Mouse (Mus musculus): ENCODE data around the gene Meis1.

The Meis1 gene

DNA sequence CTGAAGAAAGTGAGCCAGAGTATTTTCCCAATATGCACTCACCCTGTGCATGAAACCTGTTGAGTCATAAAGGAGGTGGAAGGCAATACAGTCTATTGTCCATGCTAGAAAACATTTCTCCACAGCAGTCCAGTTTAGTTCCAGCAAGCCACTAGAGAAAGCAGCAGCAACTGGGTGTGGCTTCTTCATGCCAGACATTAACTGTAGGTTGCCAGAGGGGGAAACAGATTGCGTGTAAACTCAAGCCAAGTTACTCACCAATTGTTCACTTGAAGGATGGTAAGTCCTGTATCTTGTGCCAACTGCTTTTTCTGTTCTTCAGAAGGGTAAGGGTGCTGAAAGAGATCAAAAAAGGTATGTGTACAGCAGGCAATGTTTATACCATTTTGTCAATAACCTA lies 113.4 kb downstream of the Meis1 start:
- no peak for DNase-seq (ENCODE audit: low read depth, low spot score)

DNA sequence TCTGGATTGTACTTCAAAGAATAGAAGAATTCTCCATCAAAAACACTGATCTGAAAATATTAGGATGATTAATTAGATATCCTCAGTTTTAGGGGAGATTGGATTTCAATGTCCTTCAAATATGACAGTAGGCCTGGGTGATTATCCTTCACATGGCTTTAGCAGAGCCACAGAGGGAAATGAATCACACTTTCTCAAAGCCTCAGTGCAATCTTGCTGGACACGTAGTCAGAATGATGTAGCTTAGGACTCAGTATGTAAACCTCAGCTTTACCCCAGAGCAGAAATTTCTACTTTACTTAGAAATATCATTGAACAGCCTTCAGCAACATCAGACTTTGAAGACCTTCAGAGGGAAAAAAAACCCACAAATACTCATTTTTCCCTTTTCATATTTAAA lies 113.9 kb downstream of the Meis1 start:
- no peak for DNase-seq (ENCODE audit: low read depth, low spot score)

DNA sequence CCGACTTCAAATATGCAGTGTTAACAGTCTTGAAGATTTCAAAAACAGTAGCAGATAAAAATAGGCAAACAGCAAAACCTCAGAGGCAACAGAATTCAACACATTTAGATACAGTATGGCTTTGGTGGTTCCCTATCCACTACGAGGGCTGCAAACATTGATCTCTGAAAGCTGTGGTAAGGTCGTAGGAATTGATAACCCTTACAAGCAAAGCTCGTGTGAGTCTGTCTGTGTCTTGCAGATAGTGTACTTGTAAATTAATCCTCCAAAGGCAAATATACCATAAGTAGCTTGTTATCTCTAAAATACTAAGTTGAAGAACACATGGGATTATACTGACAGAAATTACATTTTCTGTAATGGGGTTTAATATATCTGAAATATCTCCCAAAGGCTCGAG lies 114.5 kb downstream of the Meis1 start:
- DNase-seq (ENCODE audit: low read depth, low spot score) = no peak

DNA sequence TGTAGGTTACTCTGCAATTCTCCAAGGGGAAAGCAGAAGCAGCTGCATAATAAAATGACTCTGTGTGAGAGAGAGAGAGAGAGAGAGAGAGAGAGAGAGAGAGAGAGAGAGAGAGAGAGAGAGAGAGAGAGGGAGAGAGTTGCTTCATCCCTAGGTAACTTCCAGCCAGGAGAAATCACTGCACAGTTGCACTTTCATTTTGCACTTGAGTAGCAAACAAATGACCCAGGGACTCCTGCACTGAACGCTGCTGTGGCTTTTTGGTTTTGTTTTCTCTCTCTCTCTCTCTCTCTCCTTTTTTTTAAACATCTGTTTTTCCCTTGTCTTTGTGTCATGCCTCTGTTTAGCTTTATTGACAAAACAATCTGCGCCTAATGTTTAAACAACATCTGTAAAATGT lies 118.3 kb downstream of the Meis1 start:
- no peak for DNase-seq (ENCODE audit: low read depth, low spot score)

DNA sequence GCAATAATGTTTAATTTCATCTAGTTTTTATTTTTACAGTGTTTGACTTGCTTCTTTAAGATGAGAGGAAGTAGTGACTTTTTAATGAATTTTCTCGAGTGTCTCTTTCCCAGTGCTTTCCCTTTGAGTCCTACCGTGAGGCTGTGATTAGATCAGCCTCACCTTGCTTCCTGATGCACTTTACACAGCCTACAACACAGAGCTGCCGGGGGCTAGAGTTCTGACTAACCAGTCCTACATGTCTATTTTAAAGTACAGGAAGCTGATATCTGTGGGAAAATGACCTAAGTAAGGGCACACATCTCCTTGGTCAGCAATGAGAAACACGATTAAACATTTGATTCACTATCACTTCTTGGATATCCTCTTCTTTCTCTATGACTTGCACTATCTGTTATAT lies 119.9 kb downstream of the Meis1 start:
- DNase-seq (ENCODE audit: low read depth, low spot score) = no peak

DNA sequence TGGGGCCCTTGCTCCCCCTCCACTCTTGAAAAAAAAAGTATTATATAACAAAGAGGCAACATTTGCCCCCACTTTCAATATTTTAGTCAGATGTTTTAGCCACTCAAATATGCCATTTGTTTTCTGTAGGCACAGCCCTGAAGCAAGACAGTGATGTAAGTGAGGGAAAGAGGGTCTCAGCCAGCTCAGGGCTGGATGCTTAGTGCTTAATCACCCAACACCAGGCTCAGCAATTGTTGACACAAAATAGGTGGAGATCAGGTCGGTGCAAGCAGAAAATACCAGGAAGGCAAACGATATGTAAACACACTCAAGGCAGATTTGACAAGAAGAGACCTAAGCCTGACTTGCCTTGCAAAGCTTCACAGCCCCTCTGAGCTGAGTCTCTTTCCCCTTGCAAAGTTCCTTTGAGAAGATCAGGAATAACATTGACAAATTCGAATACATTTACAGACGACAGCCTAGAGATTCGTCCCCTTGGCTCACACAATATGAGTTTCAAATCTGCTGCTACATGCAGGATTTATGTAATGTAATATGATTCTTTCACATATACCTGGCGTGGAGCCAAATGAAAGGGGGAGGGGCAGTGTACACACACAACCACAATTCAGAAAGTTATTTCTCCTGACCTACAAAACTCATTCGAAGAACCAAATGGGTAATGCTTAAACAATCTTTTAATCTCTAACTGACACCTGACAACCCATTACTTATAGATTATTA lies 120.7 kb downstream of the Meis1 start:
- no peak for DNase-seq (ENCODE audit: low read depth, low spot score)

DNA sequence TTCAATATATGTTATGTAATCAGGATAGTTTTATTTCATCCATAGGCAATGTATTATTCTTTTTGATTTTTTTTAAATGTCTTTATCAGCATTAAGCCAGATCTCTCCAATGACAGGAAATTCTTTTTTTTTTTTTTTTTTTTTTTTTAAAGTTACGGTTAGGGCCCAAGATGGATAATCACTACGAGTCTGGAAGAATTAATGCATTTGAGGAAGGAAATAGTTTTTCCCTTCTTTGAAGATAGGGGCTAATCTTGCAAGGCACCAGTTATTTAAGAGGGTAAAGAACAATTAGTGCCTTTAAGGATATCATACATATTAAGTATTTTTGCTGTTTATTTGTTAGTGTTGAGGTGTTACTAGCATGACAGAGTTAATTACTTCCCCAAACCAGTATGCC lies 121.5 kb downstream of the Meis1 start:
- no peak for DNase-seq (ENCODE audit: low read depth, low spot score)

DNA sequence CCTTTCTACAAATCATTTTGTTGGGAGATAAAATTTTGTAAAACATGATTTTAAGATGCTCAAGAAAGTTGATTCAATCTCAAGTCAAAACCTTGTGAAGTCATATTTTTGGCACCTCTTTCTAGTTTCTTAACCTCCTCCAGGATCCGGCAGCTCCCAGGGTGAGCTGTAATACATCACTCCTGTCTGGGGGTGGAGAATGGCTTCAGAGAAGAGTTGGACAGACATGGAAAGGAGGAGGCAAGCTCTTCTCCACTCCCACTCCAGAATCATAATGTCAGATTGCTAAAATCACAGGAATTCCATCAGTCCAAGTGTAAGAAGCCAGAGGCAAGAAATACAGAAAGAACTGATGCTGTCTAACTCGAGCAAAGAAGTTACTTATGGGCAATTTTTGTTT lies 126.3 kb downstream of the Meis1 start:
- DNase-seq (ENCODE audit: low read depth, low spot score) = no peak

DNA sequence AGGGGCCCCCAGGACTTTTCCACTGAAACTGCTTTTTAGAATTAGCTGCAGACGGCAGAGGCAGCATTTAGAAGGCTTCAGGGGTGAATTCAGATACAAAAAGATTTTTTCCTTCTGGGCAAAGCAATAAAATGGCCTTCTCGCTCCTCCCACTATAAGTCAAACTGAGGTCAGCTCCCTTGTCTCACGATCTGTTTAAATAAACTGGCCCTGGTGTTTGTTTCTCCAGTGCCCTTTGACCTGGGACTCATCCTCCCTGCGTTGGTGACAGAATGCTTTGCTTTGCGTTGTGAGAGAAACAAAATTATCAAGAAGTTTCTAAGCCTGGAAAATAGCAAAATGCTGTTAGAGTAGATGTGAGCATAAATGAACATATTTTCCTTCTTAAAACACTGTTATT lies 129.6 kb downstream of the Meis1 start:
- no peak for DNase-seq (ENCODE audit: low read depth, low spot score)

DNA sequence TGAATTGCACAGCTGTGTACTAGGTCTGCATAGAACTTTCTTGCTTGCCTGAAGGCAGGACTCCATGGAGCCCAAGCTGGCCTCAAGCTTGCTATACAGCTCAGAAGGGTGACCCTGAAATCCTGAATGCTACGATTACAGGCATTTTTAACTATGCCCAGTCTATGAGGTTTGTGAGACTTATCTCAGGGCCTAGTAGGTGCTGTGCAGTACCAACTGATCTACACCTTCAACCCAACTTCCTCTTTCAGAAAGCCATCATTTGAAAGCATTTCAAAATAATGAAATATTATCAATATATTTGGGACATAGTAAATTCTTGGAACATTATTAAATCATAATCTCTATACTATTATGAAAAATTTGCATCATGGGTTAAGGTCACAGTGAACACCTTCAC lies 130.1 kb downstream of the Meis1 start:
- no peak for DNase-seq (ENCODE audit: low read depth, low spot score)

DNA sequence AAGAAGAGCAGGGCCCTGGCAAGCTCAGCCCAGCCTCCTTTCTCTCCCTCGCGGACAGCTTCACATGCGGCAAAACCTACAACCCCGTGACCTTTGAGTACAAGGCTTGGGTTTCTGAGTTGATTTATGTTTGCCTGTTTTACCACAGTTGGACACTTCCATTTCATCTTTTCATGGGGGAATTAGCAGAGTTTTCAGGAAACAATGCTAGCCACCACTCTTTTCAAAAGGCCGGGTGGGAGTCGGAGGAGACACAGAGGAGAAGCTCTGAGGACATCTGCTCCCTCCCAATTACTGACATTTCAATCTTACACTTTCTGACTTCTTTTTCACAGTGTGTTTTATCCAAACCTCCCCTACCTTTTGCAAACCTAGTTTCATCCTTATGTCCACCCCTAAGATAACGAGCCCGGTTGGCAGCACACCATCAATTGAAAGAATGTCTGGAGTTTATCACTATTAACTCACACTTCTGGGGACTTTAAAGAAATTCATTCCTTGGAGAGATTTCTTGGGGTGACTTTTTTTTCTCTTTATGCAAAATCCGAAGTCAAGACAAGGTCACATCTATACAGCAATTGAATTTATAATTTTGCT lies 133.0 kb downstream of the Meis1 start:
- DNase-seq (ENCODE audit: low read depth, low spot score) = no peak

DNA sequence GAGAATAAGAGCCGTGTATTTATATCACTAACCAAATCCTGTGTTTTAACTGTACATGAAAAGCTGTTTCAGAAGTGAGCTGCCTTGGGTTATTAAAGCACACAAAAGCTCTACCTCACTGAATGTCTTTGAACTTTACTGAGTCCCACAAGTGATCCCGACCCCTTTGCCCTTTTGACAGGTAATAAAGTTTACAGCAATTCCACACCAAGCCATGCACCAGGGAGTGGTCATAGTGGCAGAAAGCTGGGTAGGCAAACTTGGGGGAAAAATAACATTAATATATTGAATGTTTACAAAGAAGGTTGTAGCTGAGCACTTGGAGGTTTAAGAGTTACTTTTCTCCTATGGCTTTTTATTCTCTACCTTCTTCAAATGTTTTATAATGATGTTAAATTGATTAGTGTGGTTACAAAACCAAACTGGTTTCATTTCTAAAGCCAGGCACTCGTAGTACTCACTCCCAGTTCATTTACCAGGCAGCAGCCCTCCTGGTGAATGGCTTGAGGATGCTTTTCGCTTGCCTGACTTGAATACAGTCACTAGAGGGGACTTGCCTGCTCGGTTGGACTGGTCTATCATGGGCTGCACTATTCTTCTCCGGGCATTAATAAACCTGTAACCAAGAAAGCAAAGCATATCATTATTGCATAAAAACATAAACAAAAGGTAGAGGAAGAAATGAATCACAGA lies 133.6 kb downstream of the Meis1 start:
- no peak for DNase-seq (ENCODE audit: low read depth, low spot score)

DNA sequence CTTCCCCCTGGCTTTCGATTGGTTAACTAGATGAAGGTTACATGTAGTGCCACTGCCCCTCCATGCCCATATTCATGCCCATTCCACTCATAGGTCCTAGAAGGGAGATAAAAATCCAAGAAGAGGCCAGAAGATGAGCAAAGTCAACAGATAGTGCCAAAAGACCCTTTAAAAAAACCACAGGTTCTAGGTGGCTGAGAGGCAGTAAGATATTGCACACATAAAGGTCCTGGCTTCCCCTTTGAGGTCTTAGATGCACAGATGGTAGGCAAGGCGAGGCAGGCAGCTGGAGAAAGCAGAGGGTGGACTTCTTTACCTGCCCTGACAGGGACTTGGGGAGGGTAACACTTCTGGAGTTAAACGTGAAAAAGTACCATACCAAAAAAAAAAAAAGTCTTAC lies 134.8 kb downstream of the Meis1 start:
- DNase-seq (ENCODE audit: low read depth, low spot score) = no peak

DNA sequence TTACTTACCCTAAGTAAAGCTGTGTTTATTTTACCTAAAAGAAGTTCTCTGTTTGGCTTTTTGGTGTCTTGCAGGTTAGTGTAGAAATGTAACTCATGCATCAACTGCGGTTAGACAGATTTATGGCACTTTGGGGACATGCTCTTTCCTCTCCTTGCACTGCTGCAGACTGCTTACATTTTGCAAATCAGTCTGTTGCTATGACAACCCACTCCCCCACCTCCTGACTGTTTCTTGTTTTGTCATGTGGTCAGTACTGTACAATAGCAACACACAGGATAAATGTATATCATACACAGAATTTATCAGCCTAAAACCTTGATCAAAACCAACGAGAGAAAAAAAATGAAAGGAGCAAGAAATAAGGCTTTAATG lies 135.3 kb downstream of the Meis1 start:
- no peak for DNase-seq (ENCODE audit: low read depth, low spot score)

DNA sequence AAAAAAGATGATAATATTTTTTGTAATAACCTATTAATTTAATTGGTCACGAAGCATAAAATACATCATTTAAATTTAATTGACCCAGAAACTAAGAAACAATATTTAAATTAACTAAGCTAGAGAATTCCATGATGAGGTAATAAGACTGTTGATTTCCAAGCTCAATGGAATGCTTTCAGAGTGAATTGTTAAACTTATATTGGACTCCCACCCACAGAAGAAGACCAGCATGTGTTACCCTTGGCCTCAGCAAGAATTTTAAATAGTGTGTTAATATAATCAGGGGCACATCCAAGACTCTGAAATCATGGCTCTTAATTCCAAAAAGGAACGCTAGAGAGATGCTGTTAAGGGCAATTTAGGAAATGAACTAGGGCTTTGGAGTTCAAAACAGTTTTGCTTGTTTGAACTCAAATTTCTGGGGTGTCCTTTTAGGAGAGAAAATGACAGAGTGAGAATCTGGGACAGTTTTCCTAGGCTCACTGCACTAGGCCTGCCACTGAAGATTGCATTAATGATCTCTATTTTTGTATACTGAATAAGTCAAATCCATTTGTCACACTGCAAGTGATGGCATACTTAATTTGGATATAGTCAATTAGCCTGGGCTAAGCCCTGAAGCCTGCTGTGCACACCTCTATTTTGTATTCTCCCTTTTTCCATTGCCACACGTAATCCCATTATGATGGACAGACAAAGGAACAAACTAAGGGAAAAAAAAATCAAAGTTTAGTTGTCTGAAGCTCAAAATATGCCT lies 135.9 kb downstream of the Meis1 start:
- DNase-seq (ENCODE audit: low read depth, low spot score) = no peak

DNA sequence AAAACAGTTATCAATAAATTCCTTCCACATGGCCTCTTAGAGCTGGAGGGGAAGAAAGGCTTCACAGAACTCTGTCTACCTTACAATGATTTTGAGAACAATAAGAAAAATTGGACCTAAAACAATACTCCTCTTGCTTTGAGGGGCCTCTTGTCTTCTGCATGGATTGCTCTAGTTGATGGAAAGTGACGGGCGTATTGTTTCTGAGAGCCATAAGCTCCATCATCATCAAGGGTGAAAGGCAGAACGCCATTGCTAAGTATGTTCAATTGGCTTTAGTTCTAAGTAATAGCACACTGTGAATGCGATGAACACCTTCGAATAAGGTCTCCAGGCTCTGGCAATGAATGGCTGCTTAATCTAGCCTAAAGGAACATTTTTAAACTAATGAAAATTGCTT lies 136.5 kb downstream of the Meis1 start:
- no peak for DNase-seq (ENCODE audit: low read depth, low spot score)

DNA sequence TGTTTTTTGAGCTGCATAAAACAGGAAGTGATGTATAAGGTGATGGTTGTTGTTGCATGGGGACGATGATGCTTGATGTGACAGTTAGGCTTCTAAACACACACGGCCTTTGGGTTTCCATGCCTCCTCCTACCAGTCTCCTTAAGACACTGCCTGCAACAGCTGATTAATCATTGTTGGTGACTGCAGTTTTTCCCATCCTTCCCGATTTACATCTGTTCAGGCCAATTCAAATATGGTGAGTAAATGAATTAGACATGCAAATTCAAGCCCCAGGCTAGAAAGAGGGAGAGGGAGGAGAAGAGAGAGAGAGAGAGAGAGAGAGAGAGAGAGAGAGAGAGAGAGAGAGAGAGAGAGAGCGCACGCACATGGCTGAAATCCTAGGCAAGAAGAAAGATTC lies 138.0 kb downstream of the Meis1 start:
- DNase-seq (ENCODE audit: low read depth, low spot score) = no peak

DNA sequence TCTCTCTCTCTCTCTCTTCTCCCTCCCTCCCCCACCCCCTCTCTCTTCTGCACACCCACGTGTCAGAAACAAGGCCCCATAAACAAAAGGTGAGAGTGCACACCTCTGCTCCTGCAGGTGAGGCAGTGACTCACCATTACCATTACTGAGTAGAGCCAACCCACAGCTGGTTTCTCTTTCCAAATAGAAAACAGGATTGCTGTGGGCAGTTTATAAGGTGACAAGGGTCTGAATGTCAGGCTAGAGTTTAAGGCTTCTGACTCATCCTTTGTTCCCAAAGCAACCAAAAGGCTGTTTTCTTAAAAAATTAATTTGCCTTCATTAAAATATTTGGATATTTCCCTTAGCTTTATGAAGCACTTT lies 139.3 kb downstream of the Meis1 start:
- DNase-seq (ENCODE audit: low read depth, low spot score) = no peak

DNA sequence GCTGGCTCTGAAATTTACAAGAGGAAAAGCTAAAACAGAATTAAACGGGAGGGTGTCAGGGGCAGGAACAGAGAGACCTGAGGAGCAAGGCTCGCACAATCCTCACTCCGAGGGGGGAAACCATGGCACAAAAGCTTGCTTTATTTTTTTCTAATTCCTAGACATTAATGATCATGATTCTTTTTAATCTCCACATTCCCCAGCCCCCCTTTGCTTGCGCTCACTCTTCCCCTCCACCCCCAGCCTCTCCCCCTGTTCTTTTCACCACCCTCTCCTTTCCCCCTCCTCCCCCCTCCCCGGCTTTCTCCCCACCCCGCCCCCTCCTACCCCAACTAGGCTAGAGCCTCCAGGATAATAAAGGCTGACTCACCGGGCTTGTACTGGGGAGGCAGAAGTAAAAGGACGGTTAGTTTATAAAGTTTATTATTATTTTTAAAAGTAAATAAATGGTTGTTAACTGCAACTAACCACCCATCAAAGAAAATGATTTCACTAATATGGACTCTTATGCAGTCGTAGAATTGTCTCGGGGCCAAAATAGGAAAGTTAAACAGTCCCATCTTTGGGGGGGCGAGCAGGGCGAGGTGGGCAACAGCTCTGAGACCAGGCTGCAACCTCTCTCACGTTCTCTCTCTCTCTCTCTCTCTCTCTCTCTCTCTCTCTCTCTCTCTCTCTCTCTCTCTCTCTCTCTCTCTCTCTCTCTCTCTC lies 139.9 kb downstream of the Meis1 start:
- DNase-seq (ENCODE audit: low read depth, low spot score) = no peak

DNA sequence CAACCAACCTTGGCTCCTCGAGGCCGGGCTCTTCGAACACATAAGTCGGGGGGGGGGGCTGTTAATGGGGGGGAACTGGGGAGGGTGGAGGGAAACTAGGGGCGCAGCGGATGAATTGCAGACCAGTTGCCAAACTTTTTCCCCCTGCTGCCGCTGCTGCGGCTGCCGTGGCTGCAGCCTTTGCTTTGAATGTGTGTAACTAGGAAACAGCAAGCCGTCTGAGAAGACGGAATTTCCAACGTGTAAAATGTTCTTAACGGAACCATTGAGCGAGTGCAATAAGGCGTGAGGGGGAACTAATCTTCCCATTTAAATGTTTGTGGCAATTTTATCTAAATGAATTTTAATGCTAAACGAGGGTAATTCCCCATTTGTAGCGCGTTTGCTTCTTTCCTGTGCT lies 140.8 kb downstream of the Meis1 start:
- no peak for DNase-seq (ENCODE audit: low read depth, low spot score)

DNA sequence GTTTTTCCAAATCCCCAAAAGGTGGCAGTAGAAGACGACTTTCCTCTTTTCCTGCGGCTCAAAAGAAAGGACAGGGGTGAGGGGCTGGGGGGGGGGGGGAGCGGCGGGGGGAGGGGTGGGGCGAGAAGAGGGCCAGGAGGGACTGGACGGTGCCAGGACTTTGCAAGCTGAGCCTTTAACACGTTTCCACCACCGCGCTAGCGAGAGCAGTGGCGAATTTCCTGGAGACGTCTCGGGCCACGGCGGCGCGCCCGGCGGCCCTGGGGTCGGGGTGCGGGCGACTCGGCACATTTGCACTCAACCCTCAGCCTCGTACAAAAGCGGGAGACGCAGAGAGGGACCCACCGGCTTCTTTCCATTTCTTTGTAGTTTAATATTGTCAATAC lies 141.2 kb downstream of the Meis1 start:
- DNase-seq (ENCODE audit: low read depth, low spot score) = no peak
